Mouse (Mus musculus): ENCODE data around the gene Aqp9. TPM values are rescaled to one million over a fixed set of nuclear protein-coding genes. Genes with fewer than 3 reads are reported as not detected.
"Not testable (repeated sequence)": the region's sequence is repeated elsewhere in the genome, so short reads cannot be mapped to it uniquely, and the experiment has no call there.

Aqp9 gene
- total RNA-seq, 1 experiment from 2014 or later = 58.1 TPM

DNA sequence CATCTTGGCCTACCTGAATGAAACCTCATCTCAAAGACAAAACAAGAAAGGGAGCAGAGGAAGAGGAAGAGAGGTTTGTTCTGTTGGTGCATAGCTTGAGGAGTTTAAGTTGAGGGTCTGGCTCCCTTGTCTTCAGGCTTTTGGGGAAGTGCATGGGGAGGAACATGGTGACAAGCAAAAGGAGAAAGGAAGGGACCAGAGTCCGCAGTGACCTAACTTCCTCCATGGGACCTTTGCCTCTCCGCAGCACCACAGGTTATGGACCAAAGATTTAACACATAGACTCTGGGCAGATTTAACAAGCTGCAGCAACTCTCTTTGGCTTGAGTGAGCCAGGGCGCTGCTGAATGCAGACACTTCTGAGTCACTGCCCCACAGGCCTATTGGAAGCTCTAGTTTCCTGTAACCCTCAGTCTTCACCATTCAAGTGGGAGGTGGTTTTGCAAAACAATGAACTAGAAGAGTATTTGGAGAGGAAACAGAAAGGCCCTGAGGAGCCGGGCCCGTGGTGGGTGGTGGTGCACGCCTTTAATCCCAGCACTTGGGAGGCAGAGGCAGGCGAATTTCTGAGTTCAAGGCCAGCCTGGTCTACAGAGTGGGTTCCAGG is 13.0 kb downstream of the Aqp9 start:
- ATAC-seq (ENCODE audit: extremely low read depth, insufficient number of reproducible peaks, low FRiP score, poor library complexity, severe bottlenecking) = peak; percentile 57; the same call in 1 of the 2 replicates

DNA sequence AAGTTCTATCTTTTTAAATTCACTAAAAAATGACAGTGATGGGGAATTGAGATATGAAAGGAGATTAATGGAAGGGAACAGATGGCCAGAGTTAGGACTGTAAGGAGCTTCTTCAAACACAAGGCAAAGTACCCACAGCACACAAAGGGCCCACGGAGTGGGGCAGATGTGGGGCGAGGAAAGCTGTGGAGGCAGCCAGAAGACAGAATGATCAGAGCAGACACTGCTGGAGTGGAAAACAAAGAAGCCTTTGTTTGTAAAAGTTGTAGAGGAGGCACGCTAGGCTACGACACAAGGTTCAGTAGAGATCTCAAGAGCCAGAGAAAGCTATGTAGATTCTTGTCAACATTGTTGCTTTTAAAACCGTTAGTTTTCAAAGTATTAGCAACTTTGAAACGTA is 17.1 kb downstream of the Aqp9 start:
- no peak for ATAC-seq (ENCODE audit: extremely low read depth, insufficient number of reproducible peaks, low FRiP score, poor library complexity, severe bottlenecking)

DNA sequence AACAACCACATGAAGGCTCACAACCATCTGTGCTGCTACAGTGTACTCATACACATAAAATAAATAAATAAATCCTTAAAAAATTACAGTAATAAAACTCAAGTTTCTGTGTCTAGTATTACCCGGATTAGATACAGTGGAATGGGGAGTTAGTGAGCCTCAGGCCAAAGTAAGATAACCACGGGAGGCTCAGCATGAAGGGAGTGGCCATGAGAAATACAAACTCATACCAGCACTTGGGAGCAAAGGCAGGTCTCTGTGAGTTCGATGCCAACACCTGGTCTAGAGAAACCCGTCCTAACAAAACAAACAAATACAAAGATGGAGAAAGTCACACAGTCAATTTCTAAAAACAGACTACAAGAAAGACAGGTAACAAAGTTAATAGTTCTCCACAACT is 18.3 kb downstream of the Aqp9 start:
- ATAC-seq (ENCODE audit: extremely low read depth, insufficient number of reproducible peaks, low FRiP score, poor library complexity, severe bottlenecking) = no peak

GRCm38 (mm10) chr9:71148890-71149289 is 19.6 kb downstream of the Aqp9 start:
- no peak for ATAC-seq (ENCODE audit: extremely low read depth, insufficient number of reproducible peaks, low FRiP score, poor library complexity, severe bottlenecking)

- ATAC-seq (ENCODE audit: extremely low read depth, insufficient number of reproducible peaks, low FRiP score, poor library complexity, severe bottlenecking) = no peak
Observed at GRCm38 (mm10) chr9:71146210-71146609, 22.3 kb downstream of the Aqp9 start.

GRCm38 (mm10) chr9:71140205-71140604 is 28.3 kb downstream of the Aqp9 start:
- no peak for ATAC-seq (ENCODE audit: extremely low read depth, insufficient number of reproducible peaks, low FRiP score, poor library complexity, severe bottlenecking)

DNA sequence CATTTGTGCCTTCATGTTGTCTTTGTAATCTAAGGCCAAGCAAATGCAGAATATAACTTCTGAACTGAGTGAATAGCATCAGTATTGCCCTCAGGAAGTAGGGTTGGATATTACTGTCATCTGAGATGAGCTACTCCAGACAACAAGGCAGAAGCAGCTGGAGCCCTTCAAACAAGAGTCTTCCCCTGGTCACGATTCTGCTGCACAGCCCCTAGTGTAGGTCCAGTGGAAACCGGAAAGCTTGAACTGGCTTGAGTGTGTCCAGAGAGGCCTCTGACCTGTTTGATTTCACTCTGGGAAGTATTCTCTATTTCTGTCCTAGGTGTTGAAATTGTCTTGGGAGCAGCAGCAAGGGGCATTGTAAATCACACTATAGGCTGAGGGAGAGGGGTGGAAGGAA is 29.5 kb downstream of the Aqp9 start:
- no peak for ATAC-seq (ENCODE audit: extremely low read depth, insufficient number of reproducible peaks, low FRiP score, poor library complexity, severe bottlenecking)

- ATAC-seq (ENCODE audit: extremely low read depth, insufficient number of reproducible peaks, low FRiP score, poor library complexity, severe bottlenecking) = no peak
Observed at GRCm38 (mm10) chr9:71137267-71137945, 31.1 kb downstream of the Aqp9 start.

GRCm38 (mm10) chr9:71135073-71135472 is 33.4 kb downstream of the Aqp9 start:
- ATAC-seq (ENCODE audit: extremely low read depth, insufficient number of reproducible peaks, low FRiP score, poor library complexity, severe bottlenecking) = no peak

DNA sequence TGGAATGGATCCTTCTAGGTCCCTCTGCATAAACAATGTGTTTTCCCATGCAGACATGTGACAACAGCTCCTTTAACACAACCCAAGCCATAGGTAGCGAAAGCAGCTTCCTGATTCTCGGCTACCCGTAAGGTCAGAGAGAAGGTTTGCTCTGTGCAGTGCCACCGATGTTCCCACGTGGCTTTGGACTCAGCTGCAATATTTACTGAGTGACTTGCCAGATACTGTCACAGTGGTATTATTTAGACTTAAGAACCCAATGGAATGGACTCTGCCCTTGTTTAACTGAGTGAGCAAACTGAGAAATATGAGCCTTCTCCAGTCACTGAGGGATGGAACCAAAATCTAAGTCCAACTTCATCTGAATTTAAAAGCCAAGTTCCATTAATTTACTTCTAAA is 35.3 kb downstream of the Aqp9 start:
- no peak for ATAC-seq (ENCODE audit: extremely low read depth, insufficient number of reproducible peaks, low FRiP score, poor library complexity, severe bottlenecking)

DNA sequence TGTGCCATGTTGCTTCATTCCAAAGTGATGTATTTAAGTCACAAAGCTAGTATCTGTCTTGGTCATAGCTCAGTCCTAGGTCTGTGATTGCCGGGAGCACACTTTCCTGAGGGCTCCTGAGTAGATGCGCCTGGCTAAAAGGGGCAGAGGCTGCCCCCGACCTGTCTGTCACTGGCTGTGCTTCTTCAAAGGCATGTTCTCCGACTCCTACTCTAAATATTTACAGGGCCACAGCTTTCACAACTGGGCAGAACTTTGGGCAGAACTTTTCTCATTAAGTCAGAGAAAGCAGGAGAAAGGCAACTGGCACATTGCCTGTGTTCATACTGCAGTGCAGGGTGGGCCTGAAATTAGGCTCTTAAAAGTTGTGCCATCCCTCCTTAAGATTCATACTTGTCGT is 36.7 kb downstream of the Aqp9 start:
- ATAC-seq (ENCODE audit: extremely low read depth, insufficient number of reproducible peaks, low FRiP score, poor library complexity, severe bottlenecking) = no peak

DNA sequence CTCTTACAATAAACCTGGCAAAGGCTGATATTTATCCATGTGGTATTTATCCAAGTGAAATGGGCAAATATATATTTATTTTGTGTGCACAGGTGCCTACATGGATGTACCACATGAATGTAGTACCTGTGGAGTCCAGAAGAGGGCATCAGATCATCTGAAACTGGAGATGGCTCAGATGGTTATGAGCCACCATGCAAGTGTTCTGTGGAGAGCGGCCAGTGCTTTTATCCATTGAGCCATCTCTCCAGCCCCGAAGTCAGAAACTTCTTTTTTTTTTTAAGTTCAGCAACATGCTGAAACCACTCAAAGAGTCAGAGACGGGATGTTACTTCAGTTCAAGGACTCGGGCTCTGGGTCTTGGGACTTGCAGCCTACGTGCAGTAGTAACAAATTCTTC is 39.6 kb downstream of the Aqp9 start:
- ATAC-seq (ENCODE audit: extremely low read depth, insufficient number of reproducible peaks, low FRiP score, poor library complexity, severe bottlenecking) = peak; percentile 64; the same call in 1 of the 2 replicates

- ATAC-seq (ENCODE audit: extremely low read depth, insufficient number of reproducible peaks, low FRiP score, poor library complexity, severe bottlenecking) = no peak
Observed at GRCm38 (mm10) chr9:71126205-71126604, 42.3 kb downstream of the Aqp9 start.

- not testable (repeated sequence) for ATAC-seq (ENCODE audit: extremely low read depth, insufficient number of reproducible peaks, low FRiP score, poor library complexity, severe bottlenecking)
Observed at GRCm38 (mm10) chr9:71123095-71123494, 45.4 kb downstream of the Aqp9 start.

DNA sequence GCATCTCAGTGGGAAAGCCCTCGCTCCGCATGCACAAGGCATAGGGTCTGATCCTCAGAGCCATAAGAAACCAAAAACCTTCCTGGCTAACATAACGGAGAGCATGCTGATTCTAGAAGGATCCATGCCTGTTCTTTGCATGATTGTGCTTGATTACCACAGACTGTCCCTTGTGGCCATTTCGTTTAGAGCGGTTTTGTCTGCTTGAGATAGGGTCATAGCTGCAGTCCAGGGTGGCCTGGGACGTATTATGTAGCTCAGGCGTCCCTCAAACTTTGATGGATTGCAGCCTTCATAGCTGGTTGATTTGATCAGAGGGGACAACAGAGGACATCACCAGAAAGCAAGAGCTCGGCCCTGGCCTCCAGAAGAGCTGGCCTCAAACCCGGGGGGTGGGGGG is 47.6 kb downstream of the Aqp9 start:
- ATAC-seq (ENCODE audit: extremely low read depth, insufficient number of reproducible peaks, low FRiP score, poor library complexity, severe bottlenecking) = no peak

- no peak for ATAC-seq (ENCODE audit: extremely low read depth, insufficient number of reproducible peaks, low FRiP score, poor library complexity, severe bottlenecking)
Observed at GRCm38 (mm10) chr9:71113166-71113565, 55.3 kb downstream of the Aqp9 start.

- ATAC-seq (ENCODE audit: extremely low read depth, insufficient number of reproducible peaks, low FRiP score, poor library complexity, severe bottlenecking) = no peak
Observed at GRCm38 (mm10) chr9:71103521-71103920, 65.0 kb downstream of the Aqp9 start.

DNA sequence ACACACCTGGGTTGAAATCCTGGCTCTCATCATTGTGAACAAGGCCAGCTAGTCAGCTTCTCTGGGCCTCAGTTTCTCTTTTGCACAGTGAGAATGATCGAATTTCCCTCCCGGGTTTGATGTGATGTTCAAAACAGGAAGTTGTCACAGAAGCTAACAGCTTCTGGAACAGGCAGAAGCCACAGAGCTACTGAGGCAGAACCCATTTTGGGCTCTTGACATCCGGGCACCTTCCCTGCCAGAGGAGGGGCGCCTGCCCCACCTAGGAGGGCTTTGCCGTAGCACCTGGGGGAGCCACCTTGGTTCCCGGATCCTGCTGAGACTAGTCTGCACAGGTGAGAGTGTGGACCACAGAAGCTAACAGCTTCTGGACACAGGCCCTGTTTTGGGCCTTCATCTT is 74.4 kb downstream of the Aqp9 start:
- ATAC-seq (ENCODE audit: extremely low read depth, insufficient number of reproducible peaks, low FRiP score, poor library complexity, severe bottlenecking) = no peak

GRCm38 (mm10) chr9:71092038-71092437 is 76.4 kb downstream of the Aqp9 start:
- ATAC-seq (ENCODE audit: extremely low read depth, insufficient number of reproducible peaks, low FRiP score, poor library complexity, severe bottlenecking) = peak; percentile 66

GRCm38 (mm10) chr9:71079201-71079600 is 89.3 kb downstream of the Aqp9 start:
- ATAC-seq (ENCODE audit: extremely low read depth, insufficient number of reproducible peaks, low FRiP score, poor library complexity, severe bottlenecking) = no peak
